Mouse (Mus musculus) cerebellum, adult 8-10 months (tissue): Measurements from ENCODE around the gene Col11a2.

Experiments used
- DNase-seq: peaks from one replicate; pipeline ENCODE4 v3.0.0; 2022

Col11a2 gene

GRCm38 (mm10) chr17:34026917-34027655 lies 12.2 kb upstream of the Col11a2 start:
- peak; percentile 50 for DNase-seq

GRCm38 (mm10) chr17:34027656-34028223 lies 11.5 kb upstream of the Col11a2 start, which contains the start of gene H2-Ke6:
H2-Ke6 (minus strand) TSS chr17:34028060.
- DNase-seq, result peak; percentile 87

- DNase-seq, result peak; percentile 25
These were observed 10.6 kb upstream of the Col11a2 start for GRCm38 (mm10) chr17:34028501-34029149.

- DNase-seq, result peak; percentile 27
These were observed 9.9 kb upstream of the Col11a2 start for GRCm38 (mm10) chr17:34029150-34029889.

GRCm38 (mm10) chr17:34029890-34030595 lies 9.2 kb upstream of the Col11a2 start:
- DNase-seq, result peak; percentile 27

- no peak for DNase-seq
These were observed 8.3 kb upstream of the Col11a2 start for GRCm38 (mm10) chr17:34030861-34031326.

- DNase-seq, result peak; percentile 97
These were observed 7.6 kb upstream of the Col11a2 start, which contains the start of the genes Slc39a7 and Rxrb for GRCm38 (mm10) chr17:34031465-34032173. Slc39a7 (minus strand) TSS chr17:34031682. Rxrb (plus strand) TSS chr17:34031812.

- no peak for DNase-seq
These were observed 7.0 kb upstream of the Col11a2 start for GRCm38 (mm10) chr17:34032174-34032632.

DNA sequence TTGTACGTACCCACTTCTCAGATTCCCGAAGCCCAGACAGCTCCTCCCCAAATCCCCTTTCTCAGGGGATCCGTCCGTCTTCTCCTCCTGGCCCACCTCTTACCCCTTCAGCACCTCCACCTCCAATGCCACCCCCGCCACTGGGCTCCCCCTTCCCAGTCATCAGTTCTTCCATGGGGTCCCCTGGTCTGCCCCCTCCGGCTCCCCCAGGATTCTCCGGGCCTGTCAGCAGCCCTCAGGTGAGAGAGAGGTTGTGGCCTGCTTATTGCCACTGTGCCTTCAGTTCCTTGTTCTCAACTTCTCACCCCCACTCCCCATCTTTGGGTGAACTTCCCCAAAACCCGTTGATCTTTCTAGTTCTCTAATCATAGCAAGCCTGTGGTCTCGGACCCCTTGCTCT lies 6.4 kb upstream of the Col11a2 start:
- DNase-seq, result peak; percentile 43

GRCm38 (mm10) chr17:34033441-34033840 lies 5.8 kb upstream of the Col11a2 start:
- peak; percentile 35 for DNase-seq

- peak; percentile 69 for DNase-seq
These were observed 5.2 kb upstream of the Col11a2 start for GRCm38 (mm10) chr17:34034064-34034463.

DNA sequence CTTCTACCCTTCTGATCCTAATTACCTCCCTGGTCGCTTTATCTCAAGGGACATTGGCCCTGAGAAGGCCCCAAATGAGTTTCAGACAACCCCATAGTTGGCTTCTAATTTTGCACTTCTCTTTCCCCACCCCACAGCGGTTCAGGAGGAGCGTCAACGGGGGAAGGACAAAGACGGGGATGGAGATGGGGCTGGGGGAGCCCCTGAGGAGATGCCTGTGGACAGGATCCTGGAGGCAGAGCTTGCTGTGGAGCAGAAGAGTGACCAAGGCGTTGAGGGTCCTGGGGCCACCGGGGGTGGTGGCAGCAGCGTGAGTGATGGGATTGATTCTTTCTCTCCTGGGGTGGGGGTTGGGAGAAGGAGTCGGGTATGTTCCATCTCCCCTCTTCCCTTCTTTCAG lies 3.7 kb upstream of the Col11a2 start:
- no peak for DNase-seq

DNA sequence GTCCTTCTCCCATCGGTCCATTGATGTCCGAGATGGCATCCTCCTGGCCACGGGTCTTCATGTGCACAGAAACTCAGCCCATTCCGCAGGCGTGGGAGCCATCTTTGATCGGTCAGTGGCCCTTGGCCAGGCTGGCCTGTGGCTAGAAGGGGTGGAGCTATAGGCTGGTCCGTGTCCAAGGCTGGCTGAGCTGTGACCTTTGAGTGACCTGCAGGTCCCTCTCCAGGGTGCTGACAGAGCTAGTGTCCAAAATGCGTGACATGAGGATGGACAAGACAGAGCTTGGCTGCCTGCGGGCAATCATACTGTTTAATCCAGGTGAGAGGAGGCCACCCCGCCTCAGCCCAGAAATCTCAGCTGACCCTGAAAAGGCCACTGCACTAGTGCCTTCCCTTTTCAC lies 2.6 kb upstream of the Col11a2 start:
- peak; percentile 13 for DNase-seq

DNA sequence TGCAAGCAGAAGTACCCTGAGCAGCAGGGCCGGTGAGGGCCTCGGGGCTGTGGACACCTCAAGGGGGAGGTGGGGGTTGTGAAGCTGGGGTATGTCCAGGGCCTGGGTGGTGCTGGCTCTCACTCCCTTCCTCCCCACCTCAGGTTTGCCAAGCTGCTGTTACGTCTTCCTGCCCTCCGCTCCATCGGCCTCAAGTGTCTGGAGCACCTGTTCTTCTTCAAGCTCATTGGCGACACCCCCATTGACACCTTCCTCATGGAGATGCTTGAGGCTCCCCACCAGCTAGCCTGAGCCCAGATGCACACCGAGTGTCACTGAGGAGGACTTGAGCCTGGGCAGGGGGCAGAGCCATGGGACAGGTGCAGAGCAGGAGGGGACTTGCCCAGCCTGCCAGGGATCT lies 2.0 kb upstream of the Col11a2 start:
- peak; percentile 14 for DNase-seq

DNA sequence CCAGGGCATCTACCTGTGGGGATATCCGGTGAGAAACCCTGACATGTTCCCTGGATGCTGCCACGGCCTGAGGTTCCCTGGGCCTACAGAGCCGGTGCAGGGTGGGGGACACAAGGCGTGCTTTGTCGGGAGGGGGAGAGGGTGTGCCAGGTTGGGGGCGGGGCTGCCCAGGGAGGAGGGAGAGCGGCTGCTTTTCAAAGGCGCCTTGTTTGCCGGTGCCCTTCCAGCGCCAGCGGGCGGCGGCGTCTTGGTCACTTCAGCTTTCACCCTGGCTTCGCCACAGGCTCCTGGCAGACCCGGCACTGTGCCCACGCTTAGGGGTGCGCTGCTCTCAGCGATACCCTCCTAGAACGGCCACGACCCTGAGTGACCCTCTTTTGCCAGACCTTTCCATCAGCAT lies 797 bp upstream of the Col11a2 start:
- DNase-seq, result peak; percentile 26

DNA sequence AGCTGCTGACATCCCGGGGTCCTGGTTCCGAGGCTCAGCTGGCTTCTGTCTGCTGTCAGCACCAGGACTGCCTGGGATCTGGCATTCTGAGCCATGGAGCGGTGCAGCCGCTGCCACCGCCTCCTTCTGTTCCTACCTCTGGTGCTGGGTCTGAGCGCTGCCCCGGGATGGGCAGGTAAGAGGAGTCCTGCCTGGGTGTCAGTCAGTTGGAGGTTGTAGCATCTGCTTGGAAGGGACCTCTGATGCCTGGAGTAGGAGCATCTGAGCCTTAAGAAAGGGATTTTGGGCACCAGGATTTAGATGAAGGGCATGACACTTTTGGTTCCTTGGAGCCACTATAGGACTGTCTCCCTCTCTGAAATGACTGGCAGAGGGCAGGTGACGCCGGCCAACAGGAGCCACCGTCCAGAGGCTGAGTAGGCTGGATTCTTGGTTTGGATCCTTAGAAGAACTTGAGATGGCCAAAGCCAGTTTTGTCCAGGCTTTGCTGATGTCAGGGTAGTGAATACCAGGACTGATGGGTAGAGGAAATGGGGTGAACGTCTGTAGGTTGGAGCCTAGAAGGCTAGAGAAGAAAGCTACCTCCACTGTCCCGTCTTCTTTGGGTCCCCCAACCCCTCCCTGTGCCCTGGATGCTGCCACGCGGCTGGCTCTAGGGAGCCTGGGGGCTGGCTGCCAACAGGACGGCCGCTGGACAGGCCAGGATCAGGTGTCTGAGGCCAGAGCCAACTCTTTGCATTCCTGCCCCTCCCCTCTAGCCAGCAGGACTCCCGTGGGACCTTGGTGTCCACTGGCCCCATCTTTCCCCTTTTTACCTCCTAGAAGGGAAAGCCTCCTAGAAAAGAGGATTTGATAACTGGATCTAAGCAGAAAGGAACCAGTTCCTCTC lies 569 bp downstream of the Col11a2 start:
- DNase-seq, result peak; percentile 14

GRCm38 (mm10) chr17:34045941-34046340 lies 6.7 kb downstream of the Col11a2 start:
- DNase-seq, result no peak

- DNase-seq, result no peak
These were observed 8.3 kb downstream of the Col11a2 start for GRCm38 (mm10) chr17:34047404-34048050.

GRCm38 (mm10) chr17:34057224-34057623 lies 18.0 kb downstream of the Col11a2 start:
- no peak for DNase-seq

- DNase-seq, result no peak
These were observed 29.6 kb downstream of the Col11a2 start for GRCm38 (mm10) chr17:34068864-34069263.
